Mouse (Mus musculus) cerebellum, adult 8-10 months (tissue): ENCODE measurements around the gene Ablim1.

Source experiments
- DNase-seq: peaks from one replicate; pipeline ENCODE4 v3.0.0; 2022

Gene Ablim1

DNA sequence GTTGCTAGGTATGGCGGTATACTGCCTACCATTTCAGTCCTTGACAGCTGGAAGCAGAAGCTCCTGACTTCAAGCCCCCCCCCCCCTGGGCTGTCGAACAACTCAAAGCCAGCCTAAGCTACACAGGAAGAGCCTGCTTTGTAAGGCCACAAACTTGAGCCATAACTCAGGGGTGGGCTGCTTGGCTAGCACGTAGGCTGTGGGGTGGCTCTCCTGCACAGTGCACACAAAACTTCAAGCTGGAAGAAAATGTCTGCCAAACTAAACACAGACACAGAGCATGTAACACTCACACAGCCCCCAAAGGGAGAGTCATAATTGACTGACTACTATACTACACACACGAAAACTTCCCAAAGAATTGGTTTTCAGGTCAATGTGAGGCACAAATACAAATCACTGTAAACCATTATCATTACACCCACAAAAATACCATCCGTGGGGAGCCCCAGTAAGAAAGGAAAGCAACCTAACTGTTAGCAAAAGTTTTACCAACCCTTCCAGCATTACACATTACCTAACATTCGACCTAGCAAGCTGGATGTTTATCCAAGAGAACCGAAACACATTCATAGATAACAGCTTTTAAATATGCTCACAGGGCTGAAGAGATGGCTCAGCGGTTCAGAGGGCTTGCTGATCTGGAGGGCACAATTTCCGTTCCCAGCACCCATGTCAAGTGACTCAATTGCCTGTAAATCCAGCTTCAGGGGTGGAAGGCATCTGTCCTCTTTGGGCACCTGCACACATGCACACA, 61.8 kb downstream of the Ablim1 start:
- no peak for DNase-seq

DNA sequence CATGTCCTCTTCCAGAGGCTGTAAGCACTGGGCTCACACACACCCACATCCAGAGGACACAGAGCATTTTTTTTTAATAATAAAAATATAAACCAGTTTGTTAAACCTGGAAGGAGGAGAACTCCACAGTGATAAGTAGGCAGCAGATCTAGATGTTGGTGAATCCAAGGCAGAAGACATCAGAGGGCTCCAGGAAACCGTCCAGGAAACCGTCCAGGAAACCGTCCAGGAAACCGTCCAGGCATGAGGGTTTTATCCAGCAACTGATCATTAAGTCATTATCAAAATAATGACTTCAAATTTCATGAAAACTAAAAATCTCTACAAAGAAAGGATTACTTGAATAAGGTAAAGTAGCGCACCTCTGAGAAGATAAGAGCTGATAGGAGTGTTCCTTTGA, 65.9 kb downstream of the Ablim1 start:
- no peak for DNase-seq

DNA sequence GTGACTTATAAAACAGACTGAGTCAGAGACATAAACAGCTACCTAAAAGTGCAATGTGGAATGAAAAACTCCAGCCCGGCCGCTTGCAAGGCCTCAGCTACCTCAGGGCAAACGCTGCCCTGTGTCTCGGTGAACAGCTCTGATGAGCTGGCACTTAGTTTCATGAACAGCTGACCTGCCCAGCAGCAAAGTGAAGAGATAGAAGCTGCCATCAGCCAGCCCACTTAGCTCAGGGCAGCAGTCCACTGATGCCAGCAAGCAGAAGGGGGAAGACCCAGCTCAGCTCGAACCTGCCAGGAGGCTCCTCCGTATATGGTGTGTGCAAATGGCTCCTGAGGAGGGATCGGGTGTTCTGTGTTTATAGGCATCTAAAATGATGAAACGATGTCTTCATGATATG, 67.5 kb downstream of the Ablim1 start:
- DNase-seq, result peak; percentile 60

DNA sequence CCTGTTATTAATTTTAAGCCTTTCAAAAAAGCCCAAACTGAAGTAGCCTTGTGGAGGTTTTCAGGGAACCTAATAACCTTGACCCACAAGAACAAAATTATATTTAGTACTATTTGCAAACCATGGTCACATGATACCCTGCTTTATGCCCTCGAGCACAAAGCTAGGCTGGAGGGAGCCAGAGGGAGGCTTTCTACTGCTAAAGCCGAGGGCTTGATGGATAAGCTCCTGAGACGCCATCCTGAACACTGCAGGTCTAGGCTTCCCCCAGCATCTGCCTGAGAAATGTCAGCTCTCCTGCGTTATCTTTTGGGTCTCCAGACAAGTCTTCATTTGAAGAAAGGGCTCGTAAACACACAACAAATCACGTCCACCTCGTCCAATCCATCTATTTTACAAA, 70.4 kb downstream of the Ablim1 start:
- DNase-seq, result no peak

DNA sequence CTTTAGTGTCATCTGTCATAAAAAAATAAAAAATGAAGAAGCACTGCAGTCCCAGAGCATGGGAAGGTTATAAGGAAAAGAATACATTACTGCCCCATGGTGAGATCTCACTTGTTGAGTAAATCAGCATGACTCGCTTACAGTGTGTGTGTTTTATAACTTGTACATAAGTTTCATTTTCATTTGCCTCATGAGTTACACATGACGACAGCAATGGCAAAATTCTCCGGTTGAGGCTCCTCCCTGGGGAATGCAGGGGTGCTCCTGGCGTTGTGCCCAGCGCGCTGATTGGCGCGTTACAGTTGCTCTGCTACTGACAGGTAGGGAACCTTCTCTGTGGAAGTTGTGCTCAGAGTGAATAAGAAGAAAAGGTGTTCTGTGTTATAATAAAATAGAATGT, 71.1 kb downstream of the Ablim1 start:
- DNase-seq, result no peak

DNA sequence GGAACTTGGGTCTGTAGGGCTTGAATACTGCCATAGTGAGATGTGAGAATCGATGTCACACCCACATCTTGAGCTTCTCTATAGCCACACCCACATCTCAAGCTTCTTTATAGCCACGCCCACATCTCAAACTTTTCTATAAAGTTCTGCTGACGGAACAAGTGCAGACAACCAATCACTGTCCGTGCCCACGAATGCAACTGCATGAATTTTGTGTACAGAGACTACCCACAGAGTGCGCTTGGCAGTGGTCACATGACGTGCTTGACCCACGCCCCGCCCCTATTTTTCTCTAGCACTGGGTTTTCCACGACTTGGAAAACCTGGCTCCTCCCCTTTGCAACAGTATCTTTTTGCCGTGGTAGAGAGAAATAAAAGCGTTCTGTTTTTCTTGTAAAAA, 71.5 kb downstream of the Ablim1 start:
- DNase-seq, result no peak

DNA sequence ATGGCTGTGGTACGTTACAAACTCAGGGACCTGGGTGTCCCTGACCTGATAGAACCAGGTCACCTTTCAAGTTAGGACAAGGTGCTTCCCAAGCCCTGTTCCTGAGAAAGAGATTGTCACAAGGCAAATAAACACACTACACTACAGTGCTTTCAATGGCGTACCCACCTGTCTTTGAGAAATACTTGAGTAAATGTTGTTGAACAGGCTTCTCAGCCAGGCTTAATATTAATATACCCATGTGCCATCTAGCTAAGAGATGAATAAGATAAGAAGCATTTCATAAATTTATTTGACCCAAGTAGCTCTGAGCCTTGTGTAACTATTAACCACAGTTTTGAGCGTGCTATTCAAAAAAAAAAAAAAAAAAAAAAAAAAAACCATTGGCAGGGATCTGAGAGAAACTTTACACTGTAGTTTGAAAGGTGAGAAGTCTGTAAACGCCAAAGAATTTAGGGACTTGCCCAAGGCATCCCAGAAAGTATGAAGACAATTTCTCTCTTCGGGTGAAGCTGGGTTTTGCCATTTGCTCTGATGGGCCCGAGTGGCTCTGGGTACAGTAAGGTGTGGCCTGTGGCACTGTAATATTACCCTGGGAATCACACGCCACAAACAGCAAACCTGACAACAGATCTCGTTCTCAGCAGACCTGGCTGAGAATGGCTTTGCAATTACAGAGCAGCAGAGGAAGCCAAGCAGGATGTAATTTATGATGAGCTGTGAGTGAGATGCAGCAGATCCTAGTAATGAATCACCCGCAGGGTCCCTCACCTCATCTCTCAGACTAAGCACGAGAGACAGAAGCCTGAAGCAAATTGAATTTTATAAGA, 73.1 kb downstream of the Ablim1 start:
- no peak for DNase-seq

DNA sequence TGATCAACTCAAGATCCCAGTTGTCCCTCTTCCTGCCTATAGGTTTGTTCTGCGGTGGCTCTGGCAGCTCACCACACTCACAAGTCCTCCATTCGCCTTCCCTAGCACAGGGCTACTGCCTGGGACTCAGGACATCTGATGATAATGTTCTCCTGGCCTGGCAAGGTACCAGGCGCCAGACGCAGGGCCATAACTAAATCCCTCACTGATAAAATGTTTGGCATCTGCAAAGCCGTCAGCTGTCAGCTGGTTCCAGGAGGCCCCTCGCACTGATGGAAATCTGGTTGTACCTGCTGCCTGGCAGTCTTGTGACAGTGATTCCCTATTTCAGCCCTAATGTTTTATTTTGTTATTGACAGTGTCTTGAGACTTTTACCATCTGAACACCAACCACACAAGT, 74.5 kb downstream of the Ablim1 start:
- no peak for DNase-seq

DNA sequence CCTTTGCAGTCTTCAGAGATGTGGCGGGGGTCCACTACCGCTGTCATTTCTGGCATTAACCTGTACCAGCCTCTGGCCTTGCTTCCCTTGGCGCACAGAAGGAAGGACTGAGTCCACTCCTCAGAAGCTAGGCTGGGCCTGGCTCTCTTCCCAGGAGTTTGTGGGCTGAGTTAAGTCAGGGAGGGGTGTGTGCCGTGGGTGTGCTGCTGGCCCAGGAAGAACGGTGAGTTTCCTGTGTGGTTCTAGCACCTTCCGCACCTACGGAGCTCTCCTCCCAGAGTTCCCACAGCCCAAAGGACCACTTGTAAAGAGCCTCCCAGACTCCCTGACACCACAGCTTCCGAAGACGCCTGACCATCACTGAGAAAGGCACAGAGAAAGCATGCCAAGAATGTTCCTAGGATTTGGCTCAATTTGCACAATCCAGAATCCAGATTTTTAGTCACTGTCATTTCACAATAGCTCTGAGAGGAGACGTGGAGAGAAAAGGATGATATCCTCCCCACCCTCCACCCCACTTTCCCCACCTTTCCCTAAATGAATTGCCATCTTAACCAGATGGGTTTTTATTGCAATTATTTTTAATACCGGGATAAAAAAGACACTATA, 75.4 kb downstream of the Ablim1 start:
- peak; percentile 84 for DNase-seq

DNA sequence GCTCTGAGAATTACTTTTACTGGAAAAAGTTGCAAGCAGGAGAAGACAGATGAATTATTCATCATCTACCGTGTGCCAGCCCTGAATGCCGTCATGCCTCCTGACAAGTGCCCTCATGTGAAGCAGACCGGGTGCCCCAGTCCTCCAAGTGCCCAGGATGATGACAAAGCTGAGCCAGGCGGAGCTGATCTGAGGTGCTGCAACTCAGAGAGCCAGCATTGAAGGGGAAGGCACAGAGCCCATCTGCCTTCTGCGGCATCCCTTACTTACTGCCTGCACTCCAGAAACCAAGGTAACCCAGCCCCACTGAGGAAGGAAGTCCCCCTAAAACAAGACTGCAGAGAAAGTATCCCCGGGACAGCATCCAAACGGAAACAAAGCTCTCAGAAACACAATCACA, 76.3 kb downstream of the Ablim1 start:
- DNase-seq, result peak; percentile 76

DNA sequence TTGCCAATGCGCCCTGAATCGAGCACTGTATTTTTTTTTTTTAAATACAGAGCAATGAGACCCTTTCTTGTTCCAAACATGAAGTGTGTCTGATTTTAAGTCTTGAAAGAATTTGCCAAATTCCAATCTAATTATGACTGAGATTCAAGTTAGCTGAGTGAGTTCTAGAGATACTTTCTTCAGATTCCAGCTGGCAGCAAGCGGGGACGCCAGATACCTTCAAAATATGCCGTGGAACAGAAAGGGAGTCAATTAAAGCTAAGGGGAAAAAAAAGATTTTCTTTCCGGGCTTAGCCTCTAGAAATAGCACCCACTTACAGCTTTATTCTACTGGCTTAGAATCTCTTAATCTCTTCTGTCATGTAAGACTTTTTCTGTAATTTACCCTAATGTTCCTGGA, 77.2 kb downstream of the Ablim1 start:
- DNase-seq, result no peak

DNA sequence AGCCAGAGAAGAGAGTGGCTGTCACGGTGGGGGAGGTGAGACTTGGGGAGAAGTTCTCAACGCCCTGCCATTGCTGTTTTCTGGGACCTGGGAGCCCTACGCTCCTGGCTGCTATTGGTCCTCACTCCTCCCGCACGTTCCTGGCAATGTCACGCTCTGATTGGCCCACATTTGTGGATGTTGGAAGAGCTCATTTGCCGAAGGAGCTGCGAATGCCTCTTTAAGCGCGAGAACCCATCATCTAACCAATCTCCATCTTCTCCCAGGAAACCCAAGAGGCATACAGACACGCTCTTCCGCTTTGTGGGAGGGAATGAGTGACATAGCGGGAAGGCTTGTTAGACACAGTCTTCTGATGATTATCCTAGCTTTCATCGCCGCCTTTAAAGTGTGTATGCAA, 78.1 kb downstream of the Ablim1 start:
- peak; percentile 65 for DNase-seq

DNA sequence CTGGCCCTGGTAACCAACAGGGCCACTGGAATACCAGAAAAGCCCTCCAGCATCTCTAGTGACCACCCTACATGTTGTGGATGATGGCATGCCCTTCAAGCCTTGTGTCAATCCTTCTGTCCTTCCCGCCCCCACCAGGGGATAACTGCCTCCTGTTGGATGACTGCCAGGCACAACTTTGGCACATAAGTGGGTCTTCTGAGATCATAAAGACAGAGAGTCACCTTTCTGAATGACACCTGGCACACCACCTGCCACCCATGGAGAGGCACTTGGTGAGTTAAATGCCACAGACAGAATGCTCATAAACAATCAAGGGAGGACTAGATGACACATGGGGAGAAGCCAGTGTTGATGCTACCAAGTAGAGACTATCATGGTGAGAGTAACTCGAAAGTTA, 78.8 kb downstream of the Ablim1 start:
- DNase-seq, result peak; percentile 73

DNA sequence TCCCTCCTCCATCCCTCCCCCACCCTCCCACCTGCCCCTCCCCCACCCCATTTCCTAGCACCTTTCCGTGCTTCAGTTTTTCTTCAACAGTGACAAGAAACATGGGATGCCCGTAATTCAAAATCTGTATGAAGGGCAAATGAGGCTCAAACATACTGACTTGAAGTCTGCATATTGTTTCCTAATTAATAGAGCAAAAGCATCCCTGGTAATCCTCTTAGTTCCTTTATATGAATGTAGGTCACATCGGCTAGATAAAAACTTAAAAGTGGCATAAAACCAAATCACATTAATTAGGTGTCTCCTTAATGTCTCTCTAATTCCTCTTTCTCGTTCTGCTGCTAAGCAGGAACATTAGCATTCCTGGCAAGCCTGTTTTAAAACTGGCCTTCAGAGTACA, 83.7 kb downstream of the Ablim1 start:
- DNase-seq, result no peak

DNA sequence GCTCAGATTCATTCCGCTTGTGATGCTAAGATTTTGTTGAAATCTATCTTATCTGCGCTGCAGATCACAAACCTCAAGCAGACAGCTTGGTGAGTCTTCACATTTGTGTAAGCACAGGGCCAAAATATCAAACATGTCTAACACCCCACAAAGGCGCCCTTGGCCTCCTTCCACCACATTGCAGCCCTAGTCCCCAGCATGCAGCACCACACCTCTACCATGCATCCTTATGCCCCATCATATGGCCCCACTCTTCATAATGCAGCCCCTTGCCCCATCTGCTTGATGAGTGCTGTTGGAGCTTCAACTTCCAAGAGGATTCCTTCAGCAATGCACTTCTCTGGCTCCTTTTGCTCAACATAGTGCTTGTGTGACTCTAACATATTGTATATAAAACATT, 85.6 kb downstream of the Ablim1 start:
- no peak for DNase-seq

DNA sequence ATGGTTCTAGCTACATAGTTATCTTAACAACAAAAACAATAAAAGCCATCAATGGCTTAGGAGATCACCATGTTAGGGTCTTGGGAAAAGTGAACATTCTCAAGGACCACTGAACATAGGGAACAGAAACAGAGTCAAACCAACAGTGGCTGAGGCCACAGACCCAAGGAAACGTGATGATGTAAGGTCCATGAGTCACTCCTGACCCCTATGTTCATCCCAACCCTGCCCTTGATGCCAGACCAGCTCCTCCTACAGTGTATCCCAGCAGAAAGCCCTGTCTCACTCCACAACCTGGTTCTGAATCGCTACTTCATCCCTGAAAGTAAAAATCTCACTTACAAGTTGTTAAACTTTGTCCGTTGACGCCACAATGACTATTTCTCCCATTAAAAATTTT, 86.1 kb downstream of the Ablim1 start:
- DNase-seq, result no peak

DNA sequence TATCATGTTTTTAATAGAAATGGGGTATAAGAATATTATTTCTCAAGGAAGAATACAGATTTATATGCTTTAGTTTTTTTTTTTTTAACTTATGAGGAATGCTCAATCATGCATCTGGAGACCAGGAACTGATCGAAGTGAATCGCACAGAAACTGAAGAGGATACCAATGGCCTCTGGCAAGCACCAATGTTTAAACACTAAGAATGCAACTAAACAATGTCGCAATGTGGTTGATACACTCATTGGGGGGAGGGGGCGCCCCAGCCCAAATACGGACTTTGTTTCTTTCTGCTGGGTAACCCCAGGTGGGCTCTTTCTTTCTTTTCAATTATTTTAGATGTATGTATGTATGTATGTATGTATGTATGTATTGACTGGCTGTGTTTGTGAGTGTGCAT, 90.3 kb downstream of the Ablim1 start:
- no peak for DNase-seq

DNA sequence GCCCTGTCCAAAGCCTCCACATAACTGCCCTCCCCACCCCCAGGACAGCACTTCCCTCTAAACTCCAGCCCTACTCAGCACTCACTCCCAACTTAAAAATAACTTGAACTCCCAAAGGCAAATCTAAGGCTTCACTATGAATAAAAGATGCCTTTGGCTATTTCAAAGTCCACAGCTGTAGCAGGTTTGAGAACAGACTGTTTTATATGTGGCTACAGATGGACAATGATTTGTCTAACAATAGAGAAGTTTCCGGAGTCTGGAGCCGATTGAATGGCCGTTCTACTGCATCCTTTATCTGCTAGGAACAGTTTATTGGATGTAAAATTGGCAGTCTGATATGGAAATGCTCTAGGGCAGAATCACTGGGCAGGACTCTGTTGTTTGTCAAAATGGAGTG, 91.0 kb downstream of the Ablim1 start:
- no peak for DNase-seq

DNA sequence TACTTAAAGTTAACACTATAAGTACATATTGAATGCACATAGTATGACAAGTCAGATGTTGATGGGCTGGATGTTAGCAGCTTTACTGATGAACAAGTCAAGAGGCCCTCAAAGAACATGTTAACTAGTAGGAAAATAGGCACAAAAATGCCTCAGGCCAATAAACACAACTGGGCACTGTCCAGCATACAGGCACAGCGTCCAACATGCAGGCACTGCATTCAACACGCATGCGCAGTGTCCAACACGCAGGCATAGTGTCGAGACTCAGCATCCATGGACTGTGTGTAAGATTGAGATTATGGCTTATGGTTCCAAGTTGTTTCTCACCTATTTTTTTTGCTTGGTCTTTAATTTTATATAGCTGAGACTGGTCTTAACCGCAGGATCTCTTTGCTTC, 92.1 kb downstream of the Ablim1 start:
- no peak for DNase-seq

DNA sequence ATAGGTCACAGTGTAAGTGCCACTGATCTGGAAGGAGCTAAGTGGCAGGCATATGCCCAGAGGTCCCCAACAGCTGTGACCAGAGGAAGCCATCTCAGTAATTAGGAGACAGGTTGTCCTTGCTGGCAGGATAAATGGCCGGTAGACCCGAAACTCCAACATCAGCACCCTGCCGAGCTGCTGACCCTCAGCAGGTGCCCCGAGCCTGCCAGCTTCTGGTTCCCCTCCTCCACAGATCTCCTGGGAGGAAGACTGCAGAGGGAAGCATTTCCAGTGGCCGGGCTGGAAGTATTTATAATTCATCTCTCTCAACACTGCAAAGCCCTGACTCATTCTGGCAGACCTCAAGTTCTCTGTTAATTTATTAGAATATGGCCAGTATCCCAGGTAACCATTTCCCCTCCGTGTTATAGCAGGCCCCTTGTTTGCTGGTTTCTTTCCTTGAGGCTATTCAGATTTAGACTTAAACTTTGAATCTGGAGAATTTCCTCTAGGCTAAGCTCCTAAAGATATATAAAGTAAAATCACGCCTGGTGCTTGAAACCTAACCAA, 93.0 kb downstream of the Ablim1 start:
- DNase-seq, result no peak

DNA sequence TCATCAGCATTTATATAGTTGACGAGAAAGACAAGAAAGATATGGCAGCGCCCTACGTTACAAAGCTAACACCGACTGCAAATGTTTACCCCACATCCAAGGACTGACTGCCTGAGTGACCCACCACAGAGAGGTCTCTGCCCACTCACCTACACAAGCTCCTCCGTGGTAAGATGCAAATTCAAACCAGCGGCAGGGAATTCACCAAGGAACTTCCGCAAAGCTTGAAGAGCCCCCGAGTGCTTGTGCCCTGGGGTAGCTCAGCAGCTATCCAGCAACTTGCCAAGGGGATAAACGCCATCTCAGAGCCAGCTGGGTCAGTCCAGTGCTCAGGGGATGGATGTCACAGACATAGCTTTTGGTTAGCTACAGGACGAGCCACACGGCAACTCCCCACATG, 95.0 kb downstream of the Ablim1 start:
- no peak for DNase-seq

DNA sequence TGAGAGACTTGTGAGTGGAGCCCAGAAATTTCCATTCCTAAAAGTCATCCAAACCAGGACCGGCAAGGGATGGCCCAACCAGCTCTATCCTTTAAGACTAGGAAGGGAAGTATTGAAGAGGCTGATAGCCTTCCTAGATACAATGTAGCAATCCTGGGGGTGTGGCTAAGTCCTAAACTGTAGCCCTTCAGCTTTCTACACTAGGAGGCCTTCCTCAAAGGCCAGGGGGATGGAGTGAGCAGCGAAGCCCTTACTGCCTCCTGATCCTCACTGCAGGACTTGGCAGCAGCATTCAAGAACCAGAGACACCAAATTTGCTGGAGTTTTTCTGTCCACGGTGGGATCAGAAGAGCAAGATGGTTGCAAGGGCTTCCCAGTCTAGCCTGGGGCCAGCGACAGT, 97.6 kb downstream of the Ablim1 start:
- DNase-seq, result no peak

DNA sequence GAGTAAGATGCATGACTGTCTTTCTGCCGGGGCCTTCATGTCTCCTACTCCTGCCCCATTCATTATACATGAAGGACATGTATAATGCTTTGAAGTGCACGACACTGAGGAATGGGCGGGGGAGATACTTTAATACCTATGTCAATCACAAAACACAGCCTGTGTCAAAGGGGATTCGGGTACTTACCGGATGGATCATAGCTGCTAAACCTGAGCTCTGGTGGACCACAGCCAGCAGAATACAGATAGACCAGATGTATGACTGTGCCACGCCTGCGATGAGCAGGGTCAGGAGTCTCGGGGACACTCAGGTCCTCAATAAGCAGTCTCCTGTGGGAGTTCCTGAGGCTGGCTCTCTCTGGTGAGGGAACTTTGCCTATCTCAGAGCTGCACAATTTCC, 99.2 kb downstream of the Ablim1 start:
- no peak for DNase-seq

DNA sequence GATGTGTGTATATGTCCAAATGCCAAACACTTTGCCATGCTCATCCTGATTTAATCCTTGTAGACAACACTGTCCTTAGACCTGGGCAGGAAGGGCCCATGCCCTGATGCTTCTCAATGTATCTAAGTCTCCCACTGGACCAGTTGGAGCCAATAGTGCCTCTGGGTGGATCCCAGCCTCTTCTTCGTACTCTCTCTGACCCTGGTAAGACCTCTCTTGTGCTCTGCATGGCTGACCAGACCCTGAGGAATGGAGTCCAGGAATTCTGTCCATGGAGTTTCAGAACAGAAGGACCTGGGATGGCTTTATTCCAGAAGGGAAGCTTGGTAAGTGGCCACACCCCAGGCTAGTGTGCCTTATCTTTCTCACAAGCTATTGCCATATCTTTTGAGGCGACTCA, 102.3 kb downstream of the Ablim1 start:
- DNase-seq, result no peak
